Mouse (Mus musculus) liver, adult 2 months (tissue): ENCODE data around the gene Dhx8.

Experiments used
- CTCF ChIP-seq: fragments of 200-500 bp; IDR thresholded peaks from 2 replicates; pipeline ENCODE4 v1.5.1; 2011; ENCODE audit warnings: low read depth, low read length, control low read depth
- POLR2A ChIP-seq: fragments of 200-500 bp; IDR thresholded peaks from 2 replicates; pipeline ENCODE4 v1.6.1; 2011; ENCODE audit warnings: low read length, control low read depth; ENCODE audit not compliant: insufficient read depth; ENCODE audit errors: extremely low read depth

- no peak for TF ChIP-seq CTCF
- no peak for TF ChIP-seq POLR2A
Measured at GRCm38 (mm10) chr11:101698114-101698513, 34.6 kb upstream of the Dhx8 start.
